Mouse (Mus musculus) heart, adult 2 months (tissue): ENCODE results near the gene Tank.

ENCODE experiments used
- CTCF ChIP-seq: fragments of 200-600 bp; IDR thresholded peaks from 2 replicates; pipeline ENCODE4 v1.8.1; 2022; ENCODE audit warnings: antibody characterized with exemption, mild to moderate bottlenecking, moderate library complexity
- EP300 ChIP-seq: fragments of 200-500 bp; IDR thresholded peaks from 2 replicates; pipeline ENCODE4 v1.6.1; 2011; ENCODE audit warnings: low read depth, low read length, control low read depth; ENCODE audit not compliant: insufficient read depth

DNA sequence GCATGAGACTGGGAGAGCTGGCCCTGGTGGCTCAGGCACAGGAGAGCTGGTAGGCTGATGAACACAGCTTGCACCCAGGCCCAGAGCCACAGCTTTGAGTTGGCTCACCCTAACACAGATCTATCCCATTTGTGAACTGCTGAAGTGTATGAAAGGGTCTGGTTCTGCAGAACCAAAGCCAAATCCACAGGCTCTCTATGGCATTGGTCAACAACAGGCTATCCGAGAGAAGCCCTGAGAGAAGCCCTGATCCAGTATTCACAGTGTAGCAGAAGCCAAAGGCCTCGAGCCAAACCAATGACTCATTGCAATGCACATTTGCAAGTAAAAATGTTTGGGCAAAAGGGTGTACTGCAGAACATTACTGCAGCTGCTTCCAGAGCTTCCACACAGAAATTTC lies 45.3 kb upstream of the Tank start:
- TF ChIP-seq CTCF = no peak
- no peak for TF ChIP-seq EP300
